Mouse (Mus musculus) bone marrow, adult 2 months (tissue): ENCODE measurements around the gene Svip.
A peak's percentile ranks its signal among the peaks of the same experiment; 100 is the strongest.

ENCODE experiments used
- CTCF ChIP-seq: fragments of 200-500 bp; IDR thresholded peaks from 2 replicates; pipeline ENCODE4 v1.5.1; 2011; ENCODE audit warnings: low read length, control low read depth; ENCODE audit not compliant: control insufficient read depth, insufficient read depth
- POLR2A ChIP-seq: fragments of 200-500 bp; IDR thresholded peaks from 2 replicates; pipeline ENCODE4 v1.6.1; 2011; ENCODE audit warnings: low read depth, mild to moderate bottlenecking, control low read depth, low read length, borderline replicate concordance; ENCODE audit not compliant: control insufficient read depth

- TF ChIP-seq POLR2A (no peak), CTCF (peak; percentile 30)
Measured at GRCm38 (mm10) chr7:51972252-51972855, 33.5 kb downstream of the Svip start.
